Mouse (Mus musculus) neural tube, embryonic 14.5 days (tissue): Measurements from ENCODE around the gene Lrmda. TPM values are rescaled to one million over a fixed set of nuclear protein-coding genes. Genes with fewer than 3 reads are reported as not detected.

Experiments used
- ATAC-seq: fragments of 200-750 bp; cut with Nextera tagmentation; 2 replicates; pipeline ENCODE4 v1.8.0; 2017; ENCODE audit warnings: low read depth, mild to moderate bottlenecking, moderate TSS enrichment, moderate library complexity
- H3K27ac ChIP-seq: fragments of 300-500 bp; sonication (generic); 2 replicates; pipeline ENCODE4 v1.5.1; 2014; ENCODE audit warnings: low read depth, mild to moderate bottlenecking, control low read depth, low read length, moderate library complexity, mixed read lengths
- H3K27me3 ChIP-seq: fragments of 300-500 bp; sonication (generic); 2 replicates; pipeline ENCODE4 v1.6.1; 2014; ENCODE audit warnings: low read length; ENCODE audit not compliant: control insufficient read depth, insufficient read depth
- H3K36me3 ChIP-seq: fragments of 300-500 bp; sonication (generic); 2 replicates; pipeline ENCODE4 v1.6.1; 2014; ENCODE audit warnings: low read length, mixed read lengths; ENCODE audit not compliant: control insufficient read depth, insufficient read depth
- H3K4me1 ChIP-seq: fragments of 300-500 bp; sonication (generic); 2 replicates; pipeline ENCODE4 v1.6.1; 2014; ENCODE audit warnings: low read length; ENCODE audit not compliant: control insufficient read depth, insufficient read depth
- H3K4me2 ChIP-seq: fragments of 300-500 bp; sonication (generic); 2 replicates; pipeline ENCODE4 v1.6.1; 2014; ENCODE audit warnings: mild to moderate bottlenecking, low read depth, low read length, control low read depth
- H3K4me3 ChIP-seq: fragments of 300-500 bp; sonication (generic); 2 replicates; pipeline ENCODE4 v1.5.1; 2014; ENCODE audit warnings: low read depth, low read length, control low read depth, mixed read lengths
- H3K9ac ChIP-seq: fragments of 300-500 bp; sonication (generic); replicated peaks from 2 replicates; pipeline ENCODE4 v1.6.1; 2014; ENCODE audit warnings: low read depth, mild to moderate bottlenecking, control low read depth, low read length, mixed read lengths
- H3K9me3 ChIP-seq: fragments of 300-500 bp; sonication (generic); 2 replicates; pipeline ENCODE4 v1.6.1; 2016; ENCODE audit warnings: low read length; ENCODE audit not compliant: control insufficient read depth
- WGBS: fragments of 180-500 bp; shearing (Covaris S2); extraction: QIAGEN DNeasy Blood & Tissue Kit; methylation state at CpG from one replicate; pipeline ENCODE4 v1.1.7; 2014; 5-methylcytosine and 5-hydroxymethylcytosine counted together
- polyA plus RNA-seq: library from polyadenylated mRNA; unstranded; fragments of >200 nt; fragmentation: Nextera tagmentation; extraction: Ambion mirVana; gene quantifications from 2 replicates; pipeline ENCODE4 v1.2.1, GENCODE M21; 2014

The Lrmda gene
- polyA plus RNA-seq, 1 experiment from 2014 or later = 0.35 TPM

GRCm38 (mm10) chr14:22118512-22118911 is 99.0 kb downstream of the Lrmda start:
- Histone ChIP-seq H3K9ac (no peak overlapping the region), H3K4me3 (no peak overlapping the region), H3K4me2 (no peak overlapping the region), H3K9me3 (no peaks in the 10 kb centered on the region), H3K36me3 (no peaks in the 10 kb centered on the region), H3K4me1 (peaks cover 4% of the 10 kb centered on the region; the same call in 1 of the 2 replicates), H3K27ac (no peak overlapping the region), H3K27me3 (no peaks in the 10 kb centered on the region)
- 57% methylated on average over 4 of the region's 4 CpGs for WGBS
- no peak for ATAC-seq

- 82% methylated on average over 4 of the region's 4 CpGs for WGBS
- Histone ChIP-seq H3K27ac (no peak overlapping the region), H3K4me2 (no peak overlapping the region), H3K4me3 (no peak overlapping the region), H3K4me1 (no peaks in the 10 kb centered on the region), H3K9ac (no peak overlapping the region), H3K36me3 (no peaks in the 10 kb centered on the region), H3K27me3 (no peaks in the 10 kb centered on the region), H3K9me3 (no peaks in the 10 kb centered on the region)
- ATAC-seq = no peak
Measured at GRCm38 (mm10) chr14:22126276-22126675, 106.8 kb downstream of the Lrmda start.

DNA sequence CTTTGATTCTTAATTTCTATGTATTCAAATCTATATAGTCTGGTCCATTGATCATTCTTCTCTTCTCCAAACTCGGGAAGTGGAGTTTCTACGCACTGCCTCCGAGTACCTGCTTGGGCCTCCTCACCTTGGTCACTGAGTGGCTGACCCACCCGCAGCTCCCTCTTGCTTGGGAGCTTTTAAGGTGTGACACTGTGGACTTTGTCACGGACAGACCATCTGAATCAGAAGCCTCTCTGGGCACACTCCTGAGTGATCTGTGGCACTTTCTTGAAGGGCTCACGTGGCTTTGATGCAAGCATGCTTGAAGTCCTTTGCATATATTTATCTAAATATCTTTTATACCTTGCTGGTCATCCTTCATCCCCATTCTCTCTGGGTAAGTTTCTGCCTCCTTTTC is 107.3 kb downstream of the Lrmda start:
- H3K4me3 ChIP-seq = no peak overlapping the region
- H3K4me1 ChIP-seq = no peaks in the 10 kb centered on the region
- H3K9me3 ChIP-seq = no peaks in the 10 kb centered on the region
- ATAC-seq = no peak
- no peak overlapping the region for H3K9ac ChIP-seq
- 93% methylated on average over 6 of the region's 6 CpGs for WGBS
- H3K27me3 ChIP-seq = no peaks in the 10 kb centered on the region
- no peak overlapping the region for H3K4me2 ChIP-seq
- no peak overlapping the region for H3K27ac ChIP-seq
- H3K36me3 ChIP-seq = no peaks in the 10 kb centered on the region

GRCm38 (mm10) chr14:22130950-22131585 is 111.6 kb downstream of the Lrmda start:
- 39% methylated on average over 7 of the region's 7 CpGs for WGBS
- no peak for ATAC-seq

DNA sequence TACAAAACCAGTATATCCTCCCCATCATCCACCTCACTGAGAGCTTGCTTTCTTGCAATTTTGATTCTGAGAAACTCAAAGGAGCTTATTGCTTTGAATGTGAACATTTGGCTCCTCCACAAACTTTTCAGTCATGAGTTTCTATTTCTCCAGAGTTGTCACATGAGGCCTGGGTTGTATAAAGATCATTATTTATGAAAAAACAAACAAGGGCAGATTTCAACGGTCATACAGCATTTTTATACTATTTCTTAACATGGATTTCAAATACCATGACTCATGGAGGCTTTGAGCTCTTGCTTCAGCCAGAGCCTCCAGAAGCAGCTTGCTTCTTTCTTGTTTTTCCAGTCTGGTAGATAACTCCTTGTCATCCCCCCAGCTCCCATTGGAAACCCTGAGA is 119.8 kb downstream of the Lrmda start:
- Histone ChIP-seq H3K36me3 (no peaks in the 10 kb centered on the region), H3K9ac (no peak overlapping the region), H3K9me3 (no peaks in the 10 kb centered on the region), H3K4me2 (no peak overlapping the region), H3K27ac (no peak overlapping the region), H3K4me3 (no peak overlapping the region), H3K27me3 (no peaks in the 10 kb centered on the region), H3K4me1 (no peaks in the 10 kb centered on the region)
- WGBS = 87% methylated on average over 1 of the region's 1 CpGs
- no peak for ATAC-seq

More at GRCm38 (mm10) chr14:22130950-22131585, 111.6 kb downstream of the Lrmda start:
- H3K9me3 ChIP-seq = no peaks in the 10 kb centered on the region
- H3K36me3 ChIP-seq = no peaks in the 10 kb centered on the region
- H3K9ac ChIP-seq = no peak overlapping the region
- H3K4me2 ChIP-seq = no peak overlapping the region
- H3K27ac ChIP-seq = no peak overlapping the region
- no peak overlapping the region for H3K4me3 ChIP-seq
- H3K27me3 ChIP-seq = no peaks in the 10 kb centered on the region
- no peaks in the 10 kb centered on the region for H3K4me1 ChIP-seq

GRCm38 (mm10) chr14:22144014-22144413 is 124.5 kb downstream of the Lrmda start:
- Histone ChIP-seq H3K4me3 (no peak overlapping the region), H3K4me1 (peaks cover 12% of the 10 kb centered on the region), H3K9me3 (no peaks in the 10 kb centered on the region), H3K9ac (no peak overlapping the region), H3K27me3 (no peaks in the 10 kb centered on the region), H3K27ac (no peak overlapping the region), H3K4me2 (no peak overlapping the region), H3K36me3 (no peaks in the 10 kb centered on the region)
- no peak for ATAC-seq
- 8% methylated on average over 3 of the region's 3 CpGs for WGBS

DNA sequence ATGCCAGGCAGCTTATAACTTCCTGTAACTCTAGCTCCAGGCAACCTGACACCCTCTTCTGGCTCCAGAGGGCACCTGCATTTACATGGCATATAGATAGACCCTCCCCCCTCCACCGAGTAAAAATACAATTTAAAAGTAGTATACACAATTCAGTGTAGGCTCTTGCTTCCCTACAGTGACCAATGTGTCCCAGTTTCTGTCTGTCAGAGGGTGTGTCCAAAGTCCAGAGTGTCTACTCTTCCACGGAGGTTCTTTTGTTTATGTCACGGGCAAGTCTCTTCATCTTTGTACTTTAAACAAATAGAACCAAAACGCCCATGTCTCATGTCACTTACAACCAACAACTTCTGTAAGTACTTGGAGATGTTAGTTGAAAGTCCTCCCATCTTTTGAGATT is 126.4 kb downstream of the Lrmda start:
- Histone ChIP-seq H3K4me1 (peaks cover 12% of the 10 kb centered on the region), H3K27me3 (no peaks in the 10 kb centered on the region), H3K27ac (no peak overlapping the region), H3K4me2 (no peak overlapping the region), H3K36me3 (no peaks in the 10 kb centered on the region), H3K9me3 (no peaks in the 10 kb centered on the region), H3K4me3 (no peak overlapping the region), H3K9ac (no peak overlapping the region)
- WGBS = 70% methylated on average over 4 of the region's 4 CpGs
- no peak for ATAC-seq

DNA sequence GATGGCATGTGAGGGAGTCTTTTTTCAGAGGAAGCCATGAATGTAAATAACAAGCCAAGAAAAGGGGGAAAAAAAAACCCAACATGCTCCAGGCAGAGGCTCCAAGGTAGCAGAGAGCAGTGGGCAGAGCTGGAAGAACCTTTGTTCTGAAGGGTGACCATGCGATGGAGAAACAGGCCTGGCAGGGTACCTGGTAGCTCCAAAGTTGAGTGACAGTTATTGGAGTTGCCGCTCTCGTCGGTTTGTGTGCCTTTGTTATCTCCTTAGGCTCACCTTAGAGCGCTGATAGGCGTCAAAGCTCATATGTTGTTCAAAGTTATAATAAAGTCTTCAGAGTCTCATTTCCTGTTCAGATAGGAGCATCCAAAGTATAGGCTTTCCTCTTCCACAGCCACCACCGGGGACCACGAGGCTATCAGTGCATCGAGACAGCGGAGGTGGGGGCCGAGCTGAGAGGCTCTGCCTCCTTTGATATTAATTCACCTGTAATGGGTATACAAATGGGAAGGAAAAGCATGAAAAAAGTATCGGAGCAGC is 127.1 kb downstream of the Lrmda start:
- H3K9ac ChIP-seq = no peak overlapping the region
- 76% methylated on average over 12 of the region's 12 CpGs for WGBS
- no peaks in the 10 kb centered on the region for H3K27me3 ChIP-seq
- no peak overlapping the region for H3K4me2 ChIP-seq
- peaks cover 12% of the 10 kb centered on the region for H3K4me1 ChIP-seq
- H3K27ac ChIP-seq = no peak overlapping the region
- ATAC-seq = no peak
- H3K4me3 ChIP-seq = no peak overlapping the region
- H3K9me3 ChIP-seq = no peaks in the 10 kb centered on the region
- no peaks in the 10 kb centered on the region for H3K36me3 ChIP-seq

DNA sequence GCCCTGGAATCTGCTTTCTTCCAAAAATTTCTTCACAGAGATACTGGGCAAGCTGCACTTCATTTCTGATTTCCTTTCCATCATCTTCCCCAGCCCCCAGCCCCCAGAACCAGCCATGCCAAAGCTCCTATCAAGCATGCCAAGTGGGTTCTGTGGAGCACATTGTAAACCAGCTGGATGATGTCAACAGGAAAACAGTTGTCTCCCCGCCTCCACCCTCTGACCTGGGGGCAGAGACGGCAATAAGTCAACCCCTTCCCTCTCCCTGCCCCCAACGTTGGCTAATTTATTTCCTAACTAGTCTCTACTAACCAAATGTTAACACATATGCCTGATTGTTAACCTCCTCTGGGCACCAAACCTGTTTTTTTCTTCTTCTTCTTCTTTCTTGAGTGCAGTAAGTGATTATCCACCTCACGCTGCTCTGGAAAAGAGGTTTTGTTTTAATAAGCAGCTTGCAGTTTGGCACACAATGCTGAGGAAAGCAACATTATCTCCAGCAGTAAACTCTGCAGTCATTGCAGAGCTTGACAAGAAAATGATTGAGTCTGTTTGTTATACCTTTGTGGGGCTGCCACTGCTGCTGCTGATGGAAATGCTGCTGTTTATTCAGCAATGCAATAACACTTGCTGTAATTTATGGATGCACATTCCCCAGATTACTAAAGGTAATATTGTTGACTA is 128.0 kb downstream of the Lrmda start:
- H3K36me3 ChIP-seq = no peaks in the 10 kb centered on the region

More for the DNA sequence above, 128.0 kb downstream of the Lrmda start:
- 1% methylated on average over 4 of the region's 4 CpGs for WGBS
- H3K9me3 ChIP-seq = no peaks in the 10 kb centered on the region
- H3K9ac ChIP-seq = no peak overlapping the region
- peak; percentile 24; the same call in 1 of the 2 replicates for ATAC-seq
- no peaks in the 10 kb centered on the region for H3K27me3 ChIP-seq
- no peak overlapping the region for H3K27ac ChIP-seq
- H3K4me1 ChIP-seq = peaks cover 12% of the 10 kb centered on the region
- H3K4me3 ChIP-seq = no peak overlapping the region
- no peak overlapping the region for H3K4me2 ChIP-seq
